Mouse (Mus musculus) v-Abl transformed pro-B cells (cell line): ENCODE data around the gene Rreb1.

Experiments
- in situ Hi-C, 2 experiments: fragments of 400-800 bp; cut with MboI; formaldehyde crosslinking; loops; one replicate each; pipeline ENCODE4 v1.15.1; 2025; ENCODE audit not compliant: unreplicated experiment in 2 of 2

The Rreb1 gene

GRCm38 (mm10) chr13:37826281-37826993 lies 48.2 kb downstream of the Rreb1 start:
- in situ Hi-C loops: loop anchor here in 1 of 2 experiments (25.0 kb wide), 1 partner anchor 111 kb away; no protein-coding TSS in a partner anchor

GRCm38 (mm10) chr13:37826994-37827262 lies 48.7 kb downstream of the Rreb1 start:
- in situ Hi-C loops: loop anchor here in 1 of 2 experiments (25.0 kb wide), 1 partner anchor 110 kb away; no protein-coding TSS in a partner anchor

- in situ Hi-C loops: loop anchor here in 1 of 2 experiments (25.0 kb wide), 1 partner anchor 110 kb away; no protein-coding TSS in a partner anchor
Measured at GRCm38 (mm10) chr13:37827263-37827995, 49.2 kb downstream of the Rreb1 start.

GRCm38 (mm10) chr13:37827996-37828579 lies 49.9 kb downstream of the Rreb1 start:
- in situ Hi-C loops: loop anchor here in 1 of 2 experiments (25.0 kb wide), 1 partner anchor 109 kb away; no protein-coding TSS in a partner anchor

- in situ Hi-C loops: loop anchor here in 1 of 2 experiments (25.0 kb wide), 1 partner anchor 108 kb away; no protein-coding TSS in a partner anchor
Measured at GRCm38 (mm10) chr13:37828928-37829327, 50.7 kb downstream of the Rreb1 start.

GRCm38 (mm10) chr13:37830256-37830655 lies 52.1 kb downstream of the Rreb1 start:
- in situ Hi-C loops: loop anchor here (10.0 to 25.0 kb wide), 2 partner anchors 105 to 107 kb away; no protein-coding TSS in a partner anchor

GRCm38 (mm10) chr13:37830874-37831311 lies 52.7 kb downstream of the Rreb1 start:
- in situ Hi-C loops: loop anchor here (10.0 to 25.0 kb wide), 2 partner anchors 104 to 106 kb away; no protein-coding TSS in a partner anchor

- in situ Hi-C loops: loop anchor here (10.0 to 25.0 kb wide), 2 partner anchors 102 to 105 kb away; no protein-coding TSS in a partner anchor
Measured at GRCm38 (mm10) chr13:37832481-37832880, 54.3 kb downstream of the Rreb1 start.

- in situ Hi-C loops: loop anchor here (10.0 to 25.0 kb wide), 2 partner anchors 101 to 104 kb away; no protein-coding TSS in a partner anchor
Measured at GRCm38 (mm10) chr13:37833500-37833899, 55.3 kb downstream of the Rreb1 start.

GRCm38 (mm10) chr13:37835296-37835695 lies 57.1 kb downstream of the Rreb1 start:
- in situ Hi-C loops: loop anchor here (10.0 to 25.0 kb wide), 2 partner anchors 100 to 102 kb away; no protein-coding TSS in a partner anchor

- in situ Hi-C loops: loop anchor here (10.0 to 25.0 kb wide), 2 partner anchors 99 to 101 kb away; no protein-coding TSS in a partner anchor
Measured at GRCm38 (mm10) chr13:37835811-37836210, 57.6 kb downstream of the Rreb1 start.

GRCm38 (mm10) chr13:37837372-37837771 lies 59.2 kb downstream of the Rreb1 start:
- in situ Hi-C loops: loop anchor here (10.0 to 25.0 kb wide), 2 partner anchors 97 to 100 kb away; no protein-coding TSS in a partner anchor

- in situ Hi-C loops: loop anchor here (10.0 to 25.0 kb wide), 2 partner anchors 96 to 99 kb away; no protein-coding TSS in a partner anchor
Measured at GRCm38 (mm10) chr13:37838260-37839183, 60.3 kb downstream of the Rreb1 start.

GRCm38 (mm10) chr13:37843241-37843640 lies 65.0 kb downstream of the Rreb1 start:
- in situ Hi-C loops: loop anchor here in 1 of 2 experiments (25.0 kb wide), 1 partner anchor 94 kb away; no protein-coding TSS in a partner anchor

- in situ Hi-C loops: loop anchor here in 1 of 2 experiments (25.0 kb wide), 1 partner anchor 93 kb away; no protein-coding TSS in a partner anchor
Measured at GRCm38 (mm10) chr13:37843844-37844243, 65.6 kb downstream of the Rreb1 start.

- in situ Hi-C loops: loop anchor here in 1 of 2 experiments (25.0 kb wide), 1 partner anchor 92 kb away; no protein-coding TSS in a partner anchor
Measured at GRCm38 (mm10) chr13:37845156-37845555, 67.0 kb downstream of the Rreb1 start.

GRCm38 (mm10) chr13:37845641-37846040 lies 67.4 kb downstream of the Rreb1 start:
- in situ Hi-C loops: loop anchor here in 1 of 2 experiments (25.0 kb wide), 1 partner anchor 92 kb away; no protein-coding TSS in a partner anchor

GRCm38 (mm10) chr13:37846507-37846906 lies 68.3 kb downstream of the Rreb1 start:
- in situ Hi-C loops: loop anchor here in 1 of 2 experiments (25.0 kb wide), 1 partner anchor 91 kb away; no protein-coding TSS in a partner anchor
